Mouse (Mus musculus) intestine, postnatal 0 days (tissue): ENCODE measurements around the gene Slc24a1. TPM values are rescaled to one million over a fixed set of nuclear protein-coding genes. Genes with fewer than 3 reads are reported as not detected.

ENCODE experiments used
- ATAC-seq: fragments of 200-750 bp; cut with Nextera tagmentation; 2 replicates; pipeline ENCODE4 v1.8.0; 2017; ENCODE audit warnings: mild to moderate bottlenecking, moderate TSS enrichment, moderate library complexity
- H3K27ac ChIP-seq: fragments of 300-500 bp; sonication (generic); 2 replicates; pipeline ENCODE4 v1.5.1; 2014; ENCODE audit warnings: mild to moderate bottlenecking, low read depth, low read length, moderate library complexity
- H3K27me3 ChIP-seq: fragments of 300-500 bp; sonication (generic); replicated peaks from 2 replicates; pipeline ENCODE4 v1.6.1; 2014; ENCODE audit warnings: low read length, mixed read lengths; ENCODE audit not compliant: control insufficient read depth, insufficient read depth
- H3K36me3 ChIP-seq: fragments of 300-500 bp; sonication (generic); 2 replicates; pipeline ENCODE4 v1.6.1; 2014; ENCODE audit warnings: mild to moderate bottlenecking, moderate library complexity; ENCODE audit not compliant: control insufficient read depth, insufficient read depth
- H3K4me1 ChIP-seq: fragments of 300-500 bp; sonication (generic); replicated peaks from 2 replicates; pipeline ENCODE4 v1.6.1; 2014; ENCODE audit warnings: antibody characterized with exemption, low read length, mixed read lengths; ENCODE audit not compliant: control insufficient read depth, insufficient read depth
- H3K4me2 ChIP-seq: fragments of 300-500 bp; sonication (generic); replicated peaks from 2 replicates; pipeline ENCODE4 v1.6.1; 2014; ENCODE audit warnings: low read depth, mild to moderate bottlenecking, moderate library complexity
- H3K4me3 ChIP-seq: fragments of 300-500 bp; sonication (generic); 2 replicates; pipeline ENCODE4 v1.5.1; 2014; ENCODE audit warnings: low read depth, low read length
- H3K9ac ChIP-seq: fragments of 300-500 bp; sonication (generic); 2 replicates; pipeline ENCODE4 v1.6.1; 2014; ENCODE audit warnings: mild to moderate bottlenecking, low read depth, low read length
- H3K9me3 ChIP-seq: fragments of 300-500 bp; sonication (generic); 2 replicates; pipeline ENCODE4 v1.6.1; 2016; ENCODE audit warnings: mixed run types; ENCODE audit not compliant: control insufficient read depth
- CTCF ChIP-seq: sonication (generic); IDR thresholded peaks from 2 replicates; pipeline ENCODE4 v1.5.1; 2016; ENCODE audit warnings: low read depth, mild to moderate bottlenecking, control low read depth, antibody characterized with exemption, moderate library complexity
- WGBS: fragments of 180-500 bp; shearing (Covaris S2); extraction: QIAGEN DNeasy Blood & Tissue Kit; methylation state at CpG from one replicate; pipeline ENCODE4 v1.1.7; 2014; 5-methylcytosine and 5-hydroxymethylcytosine counted together
- polyA plus RNA-seq: library from polyadenylated mRNA; unstranded; fragments of >200 nt; fragmentation: Nextera tagmentation; extraction: Ambion mirVana; gene quantifications from 2 replicates; pipeline ENCODE4 v1.2.1, GENCODE M21; 2015

The Slc24a1 gene
- polyA plus RNA-seq, 1 experiment from 2014 or later = 0.04 TPM

DNA sequence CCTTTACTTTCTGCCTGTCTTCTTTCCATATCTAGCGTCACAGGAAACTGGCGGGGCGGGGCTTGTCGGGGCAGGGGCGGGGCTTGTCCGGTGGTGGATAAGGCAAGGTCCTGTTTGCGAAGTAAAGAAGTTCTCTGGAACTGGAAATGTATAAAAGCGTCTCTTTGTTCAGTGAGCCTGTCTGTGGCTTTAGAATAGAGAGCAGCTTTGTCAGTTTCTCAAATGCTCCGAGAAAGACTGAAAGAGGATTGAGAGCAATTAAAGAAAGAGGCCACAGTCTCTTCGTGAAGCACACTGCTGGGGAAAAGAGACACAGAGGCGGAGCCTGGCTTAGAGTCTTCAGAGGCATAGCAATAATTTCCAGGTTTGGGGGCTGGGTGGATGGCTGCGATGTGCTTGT lies 4.9 kb upstream of the Slc24a1 start:
- no peak for ATAC-seq
- 20% methylated on average over 12 of the region's 12 CpGs for WGBS
- peak overlapping the region; percentile 20; the same call in 1 of the 2 replicates for H3K4me3 ChIP-seq
- TF ChIP-seq CTCF = no peak
- 0 out of 2 replicates have a peak, but pooled peaks cover 2% of the 10 kb centered on the region for H3K27me3 ChIP-seq
- no peaks in the 10 kb centered on the region for H3K9me3 ChIP-seq
- no peak overlapping the region for H3K9ac ChIP-seq
- H3K4me1 ChIP-seq = no peaks in the 10 kb centered on the region
- no peaks in the 10 kb centered on the region for H3K36me3 ChIP-seq
- peak overlapping the region; percentile 58 for H3K4me2 ChIP-seq
- no peak overlapping the region for H3K27ac ChIP-seq

GRCm38 (mm10) chr9:64953190-64953589 lies 1.8 kb upstream of the Slc24a1 start:
- Histone ChIP-seq H3K36me3 (no peaks in the 10 kb centered on the region), H3K4me1 (no peaks in the 10 kb centered on the region), H3K9me3 (no peaks in the 10 kb centered on the region), H3K27me3 (0 out of 2 replicates have a peak, but pooled peaks cover 2% of the 10 kb centered on the region), H3K27ac (no peak overlapping the region), H3K9ac (no peak overlapping the region), H3K4me3 (no peak overlapping the region), H3K4me2 (no peak overlapping the region)
- no peak for ATAC-seq
- 39% methylated on average over 7 of the region's 7 CpGs for WGBS
- TF ChIP-seq CTCF = no peak

DNA sequence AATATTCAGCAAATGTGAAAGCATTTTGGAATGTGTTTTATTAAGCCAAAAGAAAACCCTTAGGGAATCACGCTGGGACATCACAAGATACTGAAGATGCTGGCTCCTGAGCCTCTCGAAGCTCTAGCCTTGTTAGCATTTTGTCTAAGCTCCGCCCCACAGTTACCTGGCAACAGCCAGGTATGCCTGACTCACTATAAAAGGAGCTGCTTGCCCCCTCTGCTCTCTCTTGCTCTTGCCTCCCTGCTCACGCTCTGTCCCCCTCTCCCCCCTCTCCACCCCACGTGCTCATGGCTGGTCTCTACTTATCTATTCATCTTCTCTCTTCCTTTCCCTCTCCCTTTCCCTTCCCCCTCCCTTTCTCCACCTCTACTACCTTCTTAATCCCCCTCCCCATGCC lies 648 bp upstream of the Slc24a1 start:
- Histone ChIP-seq H3K4me3 (no peak overlapping the region), H3K27ac (no peak overlapping the region), H3K9me3 (no peaks in the 10 kb centered on the region), H3K4me2 (no peak overlapping the region), H3K4me1 (no peaks in the 10 kb centered on the region), H3K27me3 (0 out of 2 replicates have a peak, but pooled peaks cover 2% of the 10 kb centered on the region), H3K9ac (no peak overlapping the region), H3K36me3 (no peaks in the 10 kb centered on the region)
- TF ChIP-seq CTCF = no peak
- ATAC-seq = no peak
- 16% methylated on average over 5 of the region's 5 CpGs for WGBS

DNA sequence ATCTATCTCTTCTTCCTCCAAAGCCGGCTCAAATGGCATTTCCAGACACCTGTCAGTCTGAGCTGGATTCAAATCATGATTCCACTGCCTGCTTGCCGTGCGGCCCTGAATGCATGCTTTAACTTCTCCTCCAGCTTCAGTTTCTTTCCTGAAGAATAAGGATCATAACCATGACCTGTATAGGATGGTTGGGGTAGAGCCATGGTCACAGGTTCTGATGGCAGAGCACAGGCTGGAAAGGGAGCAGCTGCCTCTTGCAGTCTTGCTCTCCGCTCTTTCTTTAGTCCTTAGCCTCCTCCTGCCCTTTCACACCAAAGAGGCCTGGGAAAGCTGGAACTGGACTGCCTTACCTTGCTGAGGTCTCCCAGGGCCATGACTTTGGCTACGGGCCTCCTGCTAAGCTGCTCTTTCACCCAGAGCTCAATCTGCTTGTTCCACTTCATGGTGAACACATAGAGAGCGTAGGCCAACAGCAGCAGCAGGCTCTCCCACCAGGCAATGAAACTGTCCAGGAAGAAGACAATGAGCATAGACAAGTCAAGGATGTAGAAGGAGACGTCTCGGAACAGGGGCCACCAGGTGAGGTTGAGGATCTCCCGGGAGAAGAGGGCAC lies 3.8 kb downstream of the Slc24a1 start:
- no peak for TF ChIP-seq CTCF
- H3K4me3 ChIP-seq = no peak overlapping the region

GRCm38 (mm10) chr9:64943997-64944396 lies 7.4 kb downstream of the Slc24a1 start:
- 0 out of 2 replicates have a peak, but pooled peaks have one; percentile 52 for ATAC-seq

More for the DNA sequence above, 3.8 kb downstream of the Slc24a1 start:
- Histone ChIP-seq H3K36me3 (no peaks in the 10 kb centered on the region), H3K27ac (no peak overlapping the region), H3K27me3 (0 out of 2 replicates have a peak, but pooled peaks cover 1% of the 10 kb centered on the region), H3K9ac (no peak overlapping the region), H3K4me2 (no peak overlapping the region), H3K4me1 (no peaks in the 10 kb centered on the region), H3K9me3 (no peaks in the 10 kb centered on the region)
- 87% methylated on average over 9 of the region's 9 CpGs for WGBS
- ATAC-seq = no peak

DNA sequence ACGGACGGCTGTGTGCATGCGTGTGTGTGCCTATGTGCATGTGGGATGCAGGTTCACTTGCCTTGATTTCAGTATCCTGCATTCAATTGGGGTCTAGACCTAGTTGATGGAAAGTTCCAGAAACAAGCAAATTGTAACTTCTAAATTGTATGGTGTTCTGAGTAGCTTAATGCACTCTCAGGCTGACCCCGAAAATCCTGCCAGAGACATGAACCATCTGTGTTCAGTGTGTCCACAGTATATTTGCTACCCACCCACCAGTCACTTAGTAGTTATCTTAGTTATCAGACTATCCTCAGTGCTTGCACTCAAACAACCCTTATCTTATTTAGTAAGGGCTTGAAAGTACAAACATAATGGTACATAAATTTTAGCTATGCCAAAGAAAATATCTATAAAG lies 9.8 kb downstream of the Slc24a1 start:
- WGBS = 77% methylated on average over 4 of the region's 4 CpGs
- TF ChIP-seq CTCF = no peak

More at GRCm38 (mm10) chr9:64943997-64944396, 7.4 kb downstream of the Slc24a1 start:
- Histone ChIP-seq H3K27me3 (no peaks in the 10 kb centered on the region), H3K4me3 (no peak overlapping the region), H3K27ac (no peak overlapping the region), H3K9me3 (no peaks in the 10 kb centered on the region), H3K4me1 (no peaks in the 10 kb centered on the region), H3K4me2 (peak overlapping the region; percentile 44), H3K36me3 (no peaks in the 10 kb centered on the region), H3K9ac (no peak overlapping the region)
- no peak for TF ChIP-seq CTCF
- WGBS = 14% methylated on average over 11 of the region's 11 CpGs

More for the DNA sequence above, 9.8 kb downstream of the Slc24a1 start:
- Histone ChIP-seq H3K4me3 (no peak overlapping the region), H3K4me1 (no peaks in the 10 kb centered on the region), H3K9me3 (no peaks in the 10 kb centered on the region), H3K36me3 (no peaks in the 10 kb centered on the region), H3K4me2 (no peak overlapping the region), H3K9ac (no peak overlapping the region), H3K27me3 (no peaks in the 10 kb centered on the region), H3K27ac (no peak overlapping the region)
- no peak for ATAC-seq
